Mouse (Mus musculus): Measurements from ENCODE around the gene Cdh12. TPM values are rescaled to one million over a fixed set of nuclear protein-coding genes. Genes with fewer than 3 reads are reported as not detected.

Cdh12 gene
- total RNA-seq, 2 experiments from 2014 or later = not detected

DNA sequence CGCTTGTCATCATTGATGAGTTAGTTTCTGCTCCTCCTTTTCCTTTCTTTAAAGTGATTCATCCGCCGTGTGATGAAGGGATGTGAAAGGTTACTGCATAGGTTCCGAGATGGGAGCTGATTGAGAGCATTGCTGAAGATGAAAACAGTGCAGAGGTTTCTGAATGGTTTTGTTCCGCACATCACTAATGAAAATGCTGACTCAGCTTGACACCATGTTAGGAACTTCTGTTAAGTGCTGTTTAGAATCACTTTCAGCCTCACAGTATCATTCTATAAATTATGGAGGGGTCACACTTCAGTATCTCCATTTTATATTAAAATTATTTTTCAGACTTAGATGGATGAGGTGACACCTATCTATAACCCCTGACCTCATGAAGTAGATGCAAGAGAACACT, 247.2 kb downstream of the Cdh12 start:
- DNase-seq (ENCODE audit: low spot score) = no peak

DNA sequence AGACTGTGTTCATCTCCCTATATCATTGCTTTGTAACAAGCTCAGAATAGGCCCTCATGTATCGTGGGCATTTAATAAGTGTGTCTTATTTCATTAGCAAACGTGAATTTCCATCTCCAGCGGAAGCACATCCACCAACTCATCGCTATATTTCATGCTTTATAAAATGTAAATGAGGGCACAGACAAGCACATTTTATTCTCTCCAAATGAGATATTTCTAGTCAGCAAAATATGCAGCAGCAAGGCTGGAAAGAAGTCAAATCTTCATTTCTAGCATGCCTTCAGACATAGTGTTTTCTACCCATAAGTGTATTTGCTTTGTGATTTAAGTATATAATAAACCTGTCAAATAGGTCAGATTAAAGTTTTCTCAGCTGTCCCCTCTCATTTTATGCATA, 262.8 kb downstream of the Cdh12 start:
- DNase-seq (ENCODE audit: low spot score) = no peak

DNA sequence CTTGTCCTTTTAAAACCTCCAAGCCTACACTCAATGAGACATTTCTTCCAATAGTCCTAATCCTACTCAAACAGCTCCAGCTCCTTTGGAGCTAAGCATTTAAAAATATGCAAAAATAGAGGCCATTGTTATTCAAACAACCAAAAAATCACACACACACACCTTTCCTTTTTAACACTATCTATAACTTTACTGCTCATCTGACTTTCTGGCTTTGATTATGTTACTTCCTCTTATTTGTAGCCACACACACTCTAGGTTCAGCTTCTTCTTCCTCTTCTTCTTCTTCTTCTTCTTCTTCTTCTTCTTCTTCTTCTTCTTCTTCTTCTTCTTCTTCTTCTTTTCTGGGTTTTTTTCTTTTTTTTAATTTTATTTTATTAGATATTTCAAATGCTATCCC, 323.2 kb downstream of the Cdh12 start:
- no peak for DNase-seq (ENCODE audit: low spot score)

DNA sequence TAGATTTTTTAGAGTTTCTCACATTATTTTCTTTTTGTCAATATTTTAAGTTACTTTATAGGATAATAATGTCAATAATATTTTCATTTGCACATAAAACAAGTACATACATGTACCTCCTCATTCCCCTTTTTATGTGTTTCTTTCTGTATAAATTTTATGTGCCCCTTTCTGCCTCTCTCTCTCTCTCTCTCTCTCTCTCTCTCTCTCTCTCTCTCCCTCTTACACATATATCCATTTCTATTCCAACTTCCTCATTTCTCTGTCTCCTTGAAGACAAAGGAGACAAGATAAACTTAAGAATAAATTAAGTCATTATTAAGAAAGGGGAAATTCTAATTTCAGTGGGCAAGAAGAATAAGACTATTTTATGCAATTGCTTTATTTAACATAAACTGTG, 324.4 kb downstream of the Cdh12 start:
- no peak for DNase-seq (ENCODE audit: low spot score)

DNA sequence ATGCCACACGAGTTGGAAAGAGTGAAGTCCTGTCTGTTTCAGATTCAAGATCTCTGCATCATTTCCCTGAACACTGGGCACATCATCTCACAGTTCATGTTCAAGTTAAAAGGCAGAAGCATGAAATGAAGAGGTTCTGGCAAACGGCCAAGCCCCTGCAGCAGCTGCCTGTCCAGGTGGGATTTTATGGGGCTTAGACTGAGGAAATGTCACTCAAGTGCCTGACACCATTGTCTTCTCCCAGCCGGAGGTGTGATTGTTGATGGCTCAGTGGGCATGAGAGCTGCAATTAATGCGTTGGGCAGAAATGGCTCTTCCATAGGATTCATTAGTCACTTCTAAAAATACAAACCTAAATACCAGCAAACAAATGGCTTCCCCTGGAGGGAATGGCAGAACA, 347.9 kb downstream of the Cdh12 start:
- no peak for DNase-seq (ENCODE audit: low spot score)

DNA sequence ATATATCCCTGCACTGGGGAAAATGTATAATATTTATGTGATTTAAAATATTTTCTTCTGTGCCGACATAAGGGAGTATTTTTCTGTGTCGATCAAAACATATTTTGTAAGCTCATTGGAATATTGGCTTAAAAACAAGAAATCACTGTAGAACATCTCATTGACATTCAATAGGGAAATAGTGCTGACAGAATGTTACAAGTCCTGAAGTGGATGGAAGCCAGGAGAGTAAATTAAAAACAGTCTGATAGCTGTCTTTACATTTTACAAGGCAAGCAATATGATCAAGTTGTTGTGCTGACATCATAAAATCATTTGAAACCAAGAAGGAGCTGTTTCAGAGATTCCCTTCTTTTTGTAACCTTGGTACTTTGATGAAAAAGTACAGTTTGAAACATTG, 349.5 kb downstream of the Cdh12 start:
- DNase-seq (ENCODE audit: low spot score) = no peak

DNA sequence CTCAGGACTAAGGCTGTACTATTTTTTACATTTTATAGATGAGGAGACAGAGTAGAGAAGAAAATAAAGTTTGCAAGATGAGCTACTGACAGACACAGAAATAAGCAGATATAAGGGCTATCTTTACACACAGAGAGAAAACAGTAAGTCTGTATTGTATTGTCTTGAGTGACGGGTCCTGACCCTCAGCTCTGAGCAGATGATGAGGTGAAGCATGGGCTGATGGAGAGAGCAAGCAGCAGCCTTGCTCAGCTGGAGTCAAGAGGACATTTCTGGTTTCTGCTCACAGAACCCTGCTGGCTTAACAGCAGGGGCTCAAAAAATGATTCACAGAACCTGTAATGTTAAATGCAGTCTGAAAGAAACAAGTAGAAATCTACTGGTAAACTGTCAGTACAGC, 386.8 kb downstream of the Cdh12 start:
- DNase-seq (ENCODE audit: low spot score) = no peak

DNA sequence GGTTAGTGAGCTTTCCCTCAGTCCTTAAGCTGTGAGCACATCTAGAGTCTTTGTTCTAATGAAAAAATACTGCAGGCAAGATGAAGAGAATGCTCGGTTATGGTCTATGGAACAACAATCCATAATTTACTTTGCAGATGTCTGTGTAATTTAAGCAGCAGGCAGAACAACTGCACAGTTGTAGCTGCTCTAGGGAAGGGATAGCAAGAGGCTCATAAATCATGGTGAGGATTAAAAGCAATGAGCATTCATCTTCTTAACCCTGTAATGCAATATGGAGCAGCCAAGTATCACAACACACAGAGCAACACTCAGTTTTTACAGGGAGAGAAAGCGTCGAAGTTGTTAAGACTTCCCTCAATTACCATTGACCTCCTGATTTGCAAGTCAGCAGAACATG, 387.9 kb downstream of the Cdh12 start:
- no peak for DNase-seq (ENCODE audit: low spot score)

DNA sequence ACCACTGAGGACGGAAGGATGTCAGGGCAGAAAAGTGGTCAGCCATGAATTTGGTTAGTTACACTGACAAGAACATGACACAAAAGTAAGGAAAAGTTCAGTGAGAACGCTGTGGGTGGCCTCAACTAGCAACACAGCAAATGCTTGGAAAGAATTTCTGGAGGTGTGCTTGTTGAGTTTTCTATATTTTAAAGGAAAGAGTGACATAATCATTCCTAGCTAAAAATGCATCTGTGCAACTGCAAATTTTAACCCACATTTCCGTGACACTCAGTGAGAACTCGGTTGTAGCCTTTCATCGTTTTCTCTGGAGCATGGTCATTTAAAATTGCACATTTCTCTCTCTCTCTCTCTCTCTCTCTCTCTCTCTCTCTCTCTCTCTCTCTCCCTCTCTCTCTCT, 392.4 kb downstream of the Cdh12 start:
- no peak for DNase-seq (ENCODE audit: low spot score)

DNA sequence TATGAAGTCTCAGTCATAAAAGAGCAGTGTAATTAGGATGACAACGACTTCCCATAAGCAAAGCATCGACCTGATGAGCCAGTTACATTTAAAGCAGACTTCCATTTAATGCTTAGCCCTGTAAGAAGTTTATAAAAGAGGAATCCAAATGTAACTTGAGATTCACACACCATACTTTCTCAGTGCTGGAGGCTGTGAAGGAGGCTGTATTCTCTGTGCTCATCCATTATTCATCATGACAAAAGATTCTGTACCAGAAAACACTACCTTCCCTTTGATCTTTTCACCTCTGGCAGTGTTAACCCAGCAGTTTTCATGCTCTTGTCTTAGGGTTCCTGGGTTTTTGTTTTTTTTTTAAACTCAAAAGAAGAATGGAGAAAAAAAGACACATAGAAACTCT, 414.0 kb downstream of the Cdh12 start:
- DNase-seq (ENCODE audit: low spot score) = no peak

DNA sequence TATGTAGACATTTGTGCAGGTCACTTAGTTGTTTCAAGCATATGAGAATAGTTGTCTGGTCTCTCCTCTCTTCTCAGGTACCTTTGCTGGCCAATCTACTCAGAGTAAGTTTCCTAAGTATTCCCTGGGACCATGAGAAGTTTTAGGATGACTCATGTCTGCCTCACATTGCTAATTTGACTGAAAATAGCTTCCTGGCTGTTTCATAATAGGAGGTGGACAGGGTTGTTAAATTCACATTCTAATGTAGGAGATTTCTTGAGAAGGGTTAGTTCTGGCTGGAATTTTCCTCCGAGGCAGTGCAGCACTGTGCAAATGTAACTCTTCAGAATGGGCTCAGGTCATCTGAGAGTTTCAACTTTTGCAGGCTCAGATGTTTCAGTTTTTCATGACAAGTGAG, 423.5 kb downstream of the Cdh12 start:
- no peak for DNase-seq (ENCODE audit: low spot score)

DNA sequence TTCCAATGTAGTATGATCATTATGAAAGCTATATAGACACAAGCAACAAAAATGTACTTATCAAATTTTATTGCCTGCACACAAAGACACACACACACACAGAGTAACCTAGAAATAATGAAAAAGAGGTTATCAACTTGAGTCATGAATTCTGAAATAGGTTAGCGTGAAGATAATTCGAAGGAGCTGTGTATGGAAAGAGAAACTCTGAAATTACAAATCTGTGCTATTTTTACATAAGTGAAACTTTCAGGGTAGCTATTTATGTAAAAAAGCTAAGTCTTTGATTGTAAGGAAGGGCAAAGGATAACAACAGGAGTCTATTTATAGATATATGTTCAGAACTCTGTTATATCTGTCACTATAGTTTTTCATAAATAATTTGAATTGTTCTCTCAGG, 427.9 kb downstream of the Cdh12 start:
- DNase-seq (ENCODE audit: low spot score) = no peak

DNA sequence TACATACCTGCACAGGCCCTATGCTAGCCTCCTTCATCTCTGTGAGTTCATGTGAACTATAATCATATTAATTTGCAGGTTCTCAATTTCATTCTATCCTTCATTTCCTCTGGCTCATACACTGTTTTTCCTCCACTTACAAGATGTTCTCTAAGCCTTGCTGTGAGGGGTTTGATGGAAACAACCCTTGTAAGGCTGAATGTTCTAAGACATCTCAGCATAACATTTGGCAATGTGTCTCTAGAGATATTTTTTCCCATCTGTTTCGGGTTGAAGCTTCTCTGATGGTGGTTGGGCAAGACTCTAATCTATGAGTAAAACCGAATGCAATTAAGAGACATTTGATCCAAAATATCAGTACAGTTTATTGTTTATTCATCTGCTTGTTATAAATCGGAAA, 444.4 kb downstream of the Cdh12 start:
- DNase-seq (ENCODE audit: low spot score) = no peak

DNA sequence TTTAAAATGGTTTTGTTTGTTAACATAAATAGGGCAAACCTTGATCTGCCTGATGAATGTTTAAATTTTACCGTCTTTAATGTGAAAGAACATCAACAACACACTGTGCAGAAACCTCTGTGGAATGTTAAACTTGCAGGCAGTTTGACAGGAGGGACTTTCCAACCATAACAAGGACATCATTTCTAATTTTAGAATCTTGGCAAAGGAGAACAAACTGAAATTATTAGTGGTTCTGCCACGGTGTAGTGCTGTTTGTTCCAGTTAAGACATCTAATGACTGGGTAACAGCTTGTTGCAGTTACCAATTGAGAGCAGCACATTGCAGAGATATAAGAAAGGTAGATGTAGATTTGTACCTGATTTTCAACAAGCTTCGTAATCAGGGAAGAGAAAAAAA, 453.5 kb downstream of the Cdh12 start:
- no peak for DNase-seq (ENCODE audit: low spot score)

DNA sequence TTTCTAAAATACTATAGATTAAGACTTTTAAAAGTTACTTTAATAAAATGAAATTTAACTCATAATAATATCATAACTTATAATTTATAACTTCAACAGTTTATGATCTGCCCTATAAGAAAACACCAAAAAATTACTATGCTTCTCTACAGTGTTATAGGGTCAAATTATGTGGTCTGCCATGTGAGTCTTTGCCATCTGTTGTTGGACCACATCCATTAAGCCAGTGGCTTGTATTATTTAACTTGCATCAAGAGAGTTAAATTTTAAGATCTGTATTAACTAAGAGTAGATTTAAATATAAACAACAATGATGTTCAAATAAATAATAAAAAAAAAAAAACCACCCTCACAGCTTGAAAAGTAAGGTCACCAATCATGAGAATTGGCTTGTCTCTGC, 479.2 kb downstream of the Cdh12 start:
- DNase-seq (ENCODE audit: low spot score) = no peak

DNA sequence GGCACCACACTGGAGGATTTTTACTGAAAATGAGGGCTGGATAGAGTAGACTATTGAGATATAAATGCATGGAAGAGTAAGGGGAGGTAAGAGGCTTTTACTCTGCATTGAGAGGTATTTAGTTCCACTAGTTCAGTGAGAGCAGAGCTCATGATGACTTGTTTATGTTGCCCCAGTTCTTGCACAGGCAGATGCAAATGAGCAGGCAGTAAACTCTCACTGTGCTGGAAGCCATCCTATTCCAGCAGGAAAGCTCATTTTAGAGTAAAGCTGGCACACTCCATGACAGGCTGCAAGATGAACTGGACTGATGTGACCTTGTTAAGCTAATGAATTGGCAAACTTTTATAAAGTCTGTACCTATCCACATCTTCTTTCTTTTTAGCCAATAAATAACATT, 494.9 kb downstream of the Cdh12 start:
- no peak for DNase-seq (ENCODE audit: low spot score)

DNA sequence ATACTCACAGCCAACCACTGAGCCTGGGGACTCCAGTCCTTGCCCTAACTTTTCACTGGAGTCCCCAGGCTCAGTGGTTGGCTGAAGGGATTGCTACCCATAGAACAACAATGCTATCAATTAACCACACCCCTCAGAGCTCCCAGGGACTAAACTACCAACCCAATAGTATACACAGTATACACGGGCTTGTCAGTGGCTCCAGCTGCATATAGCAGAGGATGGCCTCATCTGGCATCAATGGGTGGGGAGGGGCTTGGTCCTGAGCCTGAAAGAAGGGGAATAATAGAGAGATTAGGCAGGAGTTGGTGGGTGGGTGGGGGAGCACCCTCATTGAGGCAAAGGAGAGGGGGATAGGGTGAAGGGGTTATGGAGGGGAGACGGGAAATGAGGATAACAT, 518.4 kb downstream of the Cdh12 start:
- DNase-seq (ENCODE audit: low spot score) = no peak

DNA sequence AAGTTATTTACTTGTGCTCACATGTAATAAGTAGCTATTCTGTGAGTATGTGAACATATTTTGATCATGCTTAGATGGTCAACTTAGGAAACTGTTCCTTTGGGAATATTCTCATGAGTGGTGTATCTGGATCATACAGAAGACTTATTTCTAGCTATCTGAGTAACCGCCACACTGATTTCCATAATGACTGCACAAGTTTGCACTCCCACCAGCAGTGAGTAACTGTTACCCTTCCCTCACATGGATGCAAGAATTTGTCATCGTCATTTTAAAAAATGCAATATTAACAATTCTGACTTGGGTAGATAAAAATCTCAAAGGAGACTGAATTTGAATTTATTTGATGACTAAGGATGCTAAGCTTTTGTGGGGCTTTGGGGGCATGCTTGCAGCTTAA, 522.0 kb downstream of the Cdh12 start:
- no peak for DNase-seq (ENCODE audit: low spot score)

DNA sequence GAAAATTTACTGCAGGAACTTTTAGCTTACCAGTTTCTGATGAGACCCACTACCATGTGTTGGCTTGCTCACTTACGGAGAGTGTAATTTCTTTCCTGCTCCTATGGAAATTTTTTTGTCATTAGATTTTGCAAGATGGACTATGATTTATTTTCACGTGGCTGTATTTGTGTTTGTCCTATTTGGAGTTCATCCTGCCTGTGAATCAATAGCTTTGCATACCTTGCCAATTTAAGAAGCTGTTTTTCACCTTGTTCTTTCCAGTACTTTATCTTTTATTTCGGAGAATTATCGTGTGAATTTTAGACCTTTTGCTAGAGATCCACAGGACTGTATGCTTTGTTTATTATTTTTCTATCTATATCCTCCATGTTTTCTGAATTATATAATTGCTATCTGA, 551.5 kb downstream of the Cdh12 start:
- no peak for DNase-seq (ENCODE audit: low spot score)

DNA sequence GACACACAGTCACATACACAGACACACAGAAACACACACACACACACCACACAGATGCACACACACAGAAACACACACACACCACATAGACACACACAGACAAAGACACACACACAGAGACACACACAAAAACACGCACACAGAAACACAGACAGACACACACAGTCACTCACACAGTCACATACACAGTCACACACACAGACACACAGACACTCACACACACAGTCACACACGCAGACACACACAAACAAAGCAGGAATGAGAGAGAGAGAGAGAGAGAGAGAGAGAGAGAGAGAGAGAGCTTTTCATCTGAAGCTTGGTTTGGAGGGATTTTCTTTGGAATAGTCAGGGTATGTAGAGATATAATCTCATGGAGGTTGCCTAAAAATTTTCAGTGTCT, 558.9 kb downstream of the Cdh12 start:
- no peak for DNase-seq (ENCODE audit: low spot score)

DNA sequence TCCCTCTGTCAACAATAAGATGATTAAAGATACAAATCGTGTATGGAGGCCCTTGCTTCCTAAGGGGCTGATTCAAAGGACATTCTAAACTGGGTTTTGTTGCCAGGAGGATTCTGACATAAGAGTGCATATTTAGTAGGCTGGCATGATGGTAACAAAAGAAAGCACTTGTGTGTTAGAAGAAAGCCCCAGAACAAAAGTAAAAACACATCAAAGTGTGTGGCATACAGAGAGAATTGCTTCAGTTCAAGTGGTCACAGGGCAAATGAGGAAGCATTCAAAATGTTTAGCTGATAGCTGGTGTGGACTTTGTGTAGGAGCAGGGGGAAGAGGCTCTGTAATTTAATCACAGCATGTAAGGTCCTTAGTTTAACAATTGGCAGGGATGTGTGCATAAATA, 559.4 kb downstream of the Cdh12 start:
- DNase-seq (ENCODE audit: low spot score) = no peak

DNA sequence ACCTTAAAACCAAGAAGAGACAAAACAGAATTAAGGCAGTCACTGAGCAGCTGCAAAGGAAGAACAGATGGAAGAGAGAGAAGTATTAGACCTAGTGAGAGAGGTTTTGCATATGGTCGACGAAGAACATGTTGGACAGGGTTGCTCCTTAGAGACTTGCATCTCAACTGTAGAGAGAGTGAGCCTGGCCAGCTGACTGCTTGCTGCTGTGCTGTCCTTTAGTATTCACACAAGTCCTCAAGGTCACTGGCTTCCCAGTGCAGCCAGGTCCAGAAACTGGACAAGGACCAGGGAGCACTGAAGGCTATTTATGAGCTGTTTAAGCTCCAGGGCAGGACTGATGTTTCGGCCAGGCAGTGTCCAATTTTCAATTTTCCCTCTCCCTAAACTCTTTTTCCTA, 559.9 kb downstream of the Cdh12 start:
- DNase-seq (ENCODE audit: low spot score) = no peak

DNA sequence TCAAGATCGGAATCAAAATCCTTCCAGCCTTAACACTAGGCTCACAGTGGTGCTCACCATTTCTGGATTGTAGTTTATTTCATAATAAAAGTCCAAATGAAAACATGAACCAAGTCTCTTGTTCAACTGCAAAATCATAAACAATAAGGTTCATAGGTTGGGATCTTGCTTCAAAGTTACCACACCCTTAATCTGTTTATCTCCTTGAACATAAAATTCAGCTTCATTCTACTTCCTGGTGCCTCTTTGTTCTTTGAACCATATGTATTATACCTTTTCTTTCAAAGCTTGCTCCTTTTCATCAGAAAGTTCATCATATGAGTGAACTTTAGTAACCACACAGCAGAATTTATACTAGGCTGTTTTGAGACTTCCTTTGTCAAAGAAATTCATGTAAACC, 614.6 kb downstream of the Cdh12 start:
- DNase-seq (ENCODE audit: low spot score) = no peak

DNA sequence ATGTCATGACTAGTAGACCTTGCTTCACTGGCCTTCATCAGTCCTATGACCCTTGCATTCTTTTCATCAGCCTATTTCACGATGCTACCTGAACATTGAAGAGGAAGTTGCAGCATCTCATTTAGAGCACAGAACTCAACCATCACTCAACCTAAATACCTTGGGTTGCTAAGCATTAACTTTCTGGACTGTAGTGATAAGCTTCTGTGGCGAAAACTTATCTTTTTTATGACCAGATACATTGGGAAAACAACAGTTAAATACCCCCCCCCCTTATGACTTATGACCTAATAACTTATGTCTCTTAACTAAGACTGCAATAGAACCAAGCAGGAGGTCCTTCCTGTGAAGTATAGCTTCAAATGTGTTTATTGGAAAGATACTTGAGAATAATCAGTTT, 620.2 kb downstream of the Cdh12 start:
- DNase-seq (ENCODE audit: low spot score) = no peak

DNA sequence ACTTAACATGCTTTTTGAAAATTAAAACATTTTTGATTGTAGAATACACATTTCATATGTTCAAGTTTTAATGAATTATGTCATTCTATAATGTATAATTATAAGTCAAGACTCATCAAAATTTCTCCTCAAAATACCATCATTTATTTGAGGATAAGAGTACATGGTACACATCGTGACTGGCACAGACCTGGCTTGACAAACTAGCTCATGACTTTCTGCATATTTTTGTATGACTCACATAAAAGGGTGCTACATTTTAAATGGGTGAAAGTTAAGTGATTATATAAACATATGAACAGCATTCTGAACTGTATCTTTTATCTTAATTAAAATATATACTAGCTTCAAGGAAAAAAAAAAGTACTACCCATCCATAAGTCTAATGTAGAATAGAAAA, 643.8 kb downstream of the Cdh12 start:
- no peak for DNase-seq (ENCODE audit: low spot score)
